Mouse (Mus musculus) heart, adult 2 months (tissue): ENCODE results near the gene Olfr1245.

Experiments
- CTCF ChIP-seq: fragments of 200-600 bp; IDR thresholded peaks from 2 replicates; pipeline ENCODE4 v1.8.1; 2022; ENCODE audit warnings: antibody characterized with exemption, mild to moderate bottlenecking, moderate library complexity
- POLR2A ChIP-seq: fragments of 200-500 bp; IDR thresholded peaks from 2 replicates; pipeline ENCODE4 v1.6.1; 2011; ENCODE audit warnings: mild to moderate bottlenecking, low read depth, low read length, control low read depth; ENCODE audit not compliant: insufficient read depth

- TF ChIP-seq CTCF (no peak), POLR2A (no peak)
Observed at GRCm38 (mm10) chr2:89593057-89593456, 14.8 kb upstream of the Olfr1245 start, which contains the start of gene Olfr1246.
